Mouse (Mus musculus) erythroid progenitor cell, adult 5-6 weeks (primary cell): ENCODE results near the gene Mrpl10. TPM values are rescaled to one million over a fixed set of nuclear protein-coding genes. Genes with fewer than 3 reads are reported as not detected.
A peak's percentile ranks its signal among the peaks of the same experiment; 100 is the strongest.

Source experiments
- ATAC-seq: replicated peaks from 2 replicates; pipeline ENCODE4 v1.8.0; 2016; ENCODE audit warnings: moderate number of reproducible peaks, mild to moderate bottlenecking, moderate TSS enrichment, inconsistent platforms; ENCODE audit not compliant: poor library complexity, low FRiP score, severe bottlenecking
- total RNA-seq, 2 experiments: library from RNA; stranded (forward) in 1 of 2; stranded (reverse) in 1 of 2; fragments of 150-400 nt in 1 of 2; fragments of 186-747, 209-891 nt in 1 of 2; gene quantifications; 2 replicates each; pipeline versions ENCODE4 v1.2.3 to v1.2.4; 2015 to 2017; ENCODE audit warnings: low replicate concordance in 2 of 2

Gene Mrpl10
- total RNA-seq (2015; ENCODE audit: low replicate concordance) (5.0 and 15.5 TPM in 2 replicates), total RNA-seq (2017; ENCODE audit: low replicate concordance) (4.6 and 5.3 TPM in 2 replicates)

GRCm38 (mm10) chr11:97041022-97041899 lies at the start of gene Mrpl10, which contains the start of gene Lrrc46:
Gene Mrpl10 (plus strand): TSS chr11:97041560.
Gene Lrrc46 (minus strand): TSS chr11:97041407.
- peak; percentile 90 for ATAC-seq

- no peak for ATAC-seq
These were observed 48.5 kb upstream of the Mrpl10 start for GRCm38 (mm10) chr11:96992722-96993311.

GRCm38 (mm10) chr11:96995031-96995430 lies 46.3 kb upstream of the Mrpl10 start:
- ATAC-seq: no peak

- no peak for ATAC-seq
These were observed 45.3 kb upstream of the Mrpl10 start for GRCm38 (mm10) chr11:96995836-96996772.

- no peak for ATAC-seq
These were observed 44.5 kb upstream of the Mrpl10 start for GRCm38 (mm10) chr11:96996773-96997379.

- ATAC-seq: no peak
These were observed 43.9 kb upstream of the Mrpl10 start for GRCm38 (mm10) chr11:96997380-96997956.

- ATAC-seq: no peak
These were observed 38.2 kb upstream of the Mrpl10 start for GRCm38 (mm10) chr11:97003170-97003569.

GRCm38 (mm10) chr11:97007093-97007794 lies 34.1 kb upstream of the Mrpl10 start:
- no peak for ATAC-seq

GRCm38 (mm10) chr11:97009198-97009790 lies 32.1 kb upstream of the Mrpl10 start:
- no peak for ATAC-seq

GRCm38 (mm10) chr11:97013121-97013670 lies 28.2 kb upstream of the Mrpl10 start, which contains the start of gene Sp6:
Gene Sp6 (plus strand): TSS chr11:97013394.
- no peak for ATAC-seq

GRCm38 (mm10) chr11:97017696-97018582 lies 23.4 kb upstream of the Mrpl10 start:
- no peak for ATAC-seq

- no peak for ATAC-seq
These were observed 22.6 kb upstream of the Mrpl10 start for GRCm38 (mm10) chr11:97018583-97019344.

GRCm38 (mm10) chr11:97019345-97019708 lies 22.0 kb upstream of the Mrpl10 start:
- no peak for ATAC-seq

- ATAC-seq: no peak
These were observed 20.1 kb upstream of the Mrpl10 start for GRCm38 (mm10) chr11:97021121-97021765.

- ATAC-seq: 0 out of 2 replicates have a peak, but pooled peaks have one; percentile 26
These were observed 19.4 kb upstream of the Mrpl10 start for GRCm38 (mm10) chr11:97021873-97022484.
